Mouse (Mus musculus) heart, embryonic 14.5 days (tissue): ENCODE measurements around the gene Gm884. TPM values are rescaled to one million over a fixed set of nuclear protein-coding genes. Genes with fewer than 3 reads are reported as not detected.
"Not testable (repeated sequence)": the region's sequence is repeated elsewhere in the genome, so short reads cannot be mapped to it uniquely, and the experiment has no call there.

Source experiments
- ATAC-seq: fragments of 200-750 bp; cut with Nextera tagmentation; 2 replicates; pipeline ENCODE4 v1.8.0; 2017; ENCODE audit warnings: low read depth, moderate TSS enrichment; ENCODE audit not compliant: insufficient number of reproducible peaks, insufficient read depth, low FRiP score
- H3K27ac ChIP-seq, 2 experiments: fragments of 200-500 bp in 1 of 2; fragments of 300-500 bp in 1 of 2; sonication (generic) in 1 of 2; replicated peaks in 1 of 2; 2 replicates each; pipeline ENCODE4 v1.5.1; 2012 to 2014; ENCODE audit warnings: low read depth in 2 of 2, low read length in 2 of 2, control low read depth in 1 of 2, mild to moderate bottlenecking in 1 of 2, mixed read lengths in 1 of 2; ENCODE audit not compliant: control insufficient read depth in 1 of 2, insufficient read depth in 1 of 2
- H3K27me3 ChIP-seq: fragments of 300-500 bp; sonication (generic); 2 replicates; pipeline ENCODE4 v1.6.1; 2014; ENCODE audit warnings: mild to moderate bottlenecking, low read length, control low read depth; ENCODE audit not compliant: control insufficient read depth, insufficient read depth
- H3K36me3 ChIP-seq: fragments of 300-500 bp; sonication (generic); 2 replicates; pipeline ENCODE4 v1.6.1; 2014; ENCODE audit warnings: mild to moderate bottlenecking, control low read depth, low read length, mixed read lengths; ENCODE audit not compliant: control insufficient read depth, insufficient read depth
- H3K4me1 ChIP-seq, 2 experiments: fragments of 200-500 bp in 1 of 2; fragments of 300-500 bp in 1 of 2; sonication (generic) in 1 of 2; 2 replicates each; pipeline ENCODE4 v1.6.1; 2012 to 2014; ENCODE audit warnings: low read length in 2 of 2, control low read depth in 1 of 2, mixed read lengths in 1 of 2; ENCODE audit not compliant: control insufficient read depth in 2 of 2, insufficient read depth in 2 of 2
- H3K4me2 ChIP-seq: fragments of 300-500 bp; sonication (generic); 2 replicates; pipeline ENCODE4 v1.6.1; 2014; ENCODE audit warnings: mild to moderate bottlenecking, low read length
- H3K4me3 ChIP-seq, 2 experiments: fragments of 200-500 bp in 1 of 2; fragments of 300-500 bp in 1 of 2; sonication (generic) in 1 of 2; 2 replicates each; pipeline ENCODE4 v1.5.1; 2012 to 2014; ENCODE audit warnings: low read length in 2 of 2, mild to moderate bottlenecking in 2 of 2, control low read depth in 1 of 2, low read depth in 1 of 2, moderate library complexity in 1 of 2; ENCODE audit not compliant: control insufficient read depth in 1 of 2, insufficient read depth in 1 of 2
- H3K9ac ChIP-seq: fragments of 300-500 bp; sonication (generic); 2 replicates; pipeline ENCODE4 v1.6.1; 2014; ENCODE audit warnings: mild to moderate bottlenecking, low read length
- H3K9me3 ChIP-seq: fragments of 300-500 bp; sonication (generic); 2 replicates; pipeline ENCODE4 v1.6.1; 2016; ENCODE audit warnings: low read length, control low read depth; ENCODE audit not compliant: control insufficient read depth
- WGBS: fragments of 180-500 bp; shearing (Covaris S2); extraction: QIAGEN DNeasy Blood & Tissue Kit; methylation state at CpG from one replicate; pipeline ENCODE4 v1.1.7; 2014; 5-methylcytosine and 5-hydroxymethylcytosine counted together
- polyA plus RNA-seq: library from polyadenylated mRNA; unstranded; fragments of >200 nt; fragmentation: Nextera tagmentation; extraction: Ambion mirVana; gene quantifications from 2 replicates; pipeline ENCODE4 v1.2.1, GENCODE M21; 2014

Gm884 gene
- polyA plus RNA-seq, 1 experiment from 2014 or later, result not detected

GRCm38 (mm10) chr11:103634806-103635205, 13.9 kb upstream of the Gm884 start:
- H3K27me3 ChIP-seq, result peaks cover 11% of the 10 kb centered on the region
- H3K36me3 ChIP-seq, result no peaks in the 10 kb centered on the region
- H3K9me3 ChIP-seq, result no peaks in the 10 kb centered on the region
- no peak overlapping the region for H3K27ac ChIP-seq
- H3K4me2 ChIP-seq, result no peak overlapping the region
- no peak overlapping the region for H3K9ac ChIP-seq
- ATAC-seq, result no peak
- 75% methylated on average over 7 of the region's 7 CpGs for WGBS
- no peak overlapping the region for H3K4me3 ChIP-seq
- H3K4me1 ChIP-seq, result no peaks in the 10 kb centered on the region

- Histone ChIP-seq H3K4me3 (no peak overlapping the region), H3K27me3 (no peaks in the 10 kb centered on the region), H3K9me3 (no peaks in the 10 kb centered on the region), H3K36me3 (no peaks in the 10 kb centered on the region), H3K4me1 (no peaks in the 10 kb centered on the region), H3K9ac (no peak overlapping the region), H3K27ac (no peak overlapping the region), H3K4me2 (no peak overlapping the region)
- 71% methylated on average over 23 of the region's 23 CpGs for WGBS
- no peak for ATAC-seq
These were observed 6.5 kb upstream of the Gm884 start for GRCm38 (mm10) chr11:103627453-103627852.

GRCm38 (mm10) chr11:103610772-103611171, 10.2 kb downstream of the Gm884 start:
- Histone ChIP-seq H3K9ac (no peak overlapping the region), H3K4me1 (no peaks in the 10 kb centered on the region), H3K27me3 (no peaks in the 10 kb centered on the region), H3K9me3 (no peaks in the 10 kb centered on the region), H3K36me3 (no peaks in the 10 kb centered on the region), H3K4me3 (no peak overlapping the region), H3K27ac (no peak overlapping the region), H3K4me2 (no peak overlapping the region)
- no peak for ATAC-seq
- WGBS, result 85% methylated on average over 2 of the region's 2 CpGs

- no peak for ATAC-seq
- H3K4me2 ChIP-seq, result no peak overlapping the region
- H3K9me3 ChIP-seq, result no peaks in the 10 kb centered on the region
- 49% methylated on average over 5 of the region's 5 CpGs for WGBS
- no peak overlapping the region for H3K4me3 ChIP-seq
- no peaks in the 10 kb centered on the region for H3K36me3 ChIP-seq
- no peak overlapping the region for H3K9ac ChIP-seq
- no peak overlapping the region for H3K27ac ChIP-seq
- no peaks in the 10 kb centered on the region for H3K27me3 ChIP-seq
- no peaks in the 10 kb centered on the region for H3K4me1 ChIP-seq
These were observed 14.3 kb downstream of the Gm884 start for GRCm38 (mm10) chr11:103606611-103607010.

- Histone ChIP-seq H3K4me1 (no peaks in the 10 kb centered on the region), H3K9me3 (peaks cover 17% of the 10 kb centered on the region), H3K4me2 (no peak overlapping the region), H3K36me3 (no peaks in the 10 kb centered on the region), H3K27ac (no peak overlapping the region), H3K4me3 (no peak overlapping the region), H3K27me3 (no peaks in the 10 kb centered on the region), H3K9ac (no peak overlapping the region)
- ATAC-seq, result no peak
- 84% methylated on average over 11 of the region's 11 CpGs for WGBS
These were observed 42.6 kb downstream of the Gm884 start for GRCm38 (mm10) chr11:103578339-103578738.

GRCm38 (mm10) chr11:103556021-103556420, 64.9 kb downstream of the Gm884 start:
- 69% methylated on average over 2 of the region's 2 CpGs for WGBS
- Histone ChIP-seq H3K27me3 (no peaks in the 10 kb centered on the region), H3K36me3 (no peaks in the 10 kb centered on the region), H3K27ac (no peak overlapping the region), H3K9me3 (no peaks in the 10 kb centered on the region), H3K4me2 (no peak overlapping the region), H3K4me1 (no peaks in the 10 kb centered on the region), H3K9ac (no peak overlapping the region), H3K4me3 (no peak overlapping the region)
- ATAC-seq, result no peak

GRCm38 (mm10) chr11:103534973-103535372, 86.0 kb downstream of the Gm884 start:
- H3K9me3 ChIP-seq, H3K36me3 ChIP-seq, H3K9ac ChIP-seq, H3K27me3 ChIP-seq, H3K4me1 ChIP-seq, H3K27ac ChIP-seq, ATAC-seq, H3K4me2 ChIP-seq, H3K4me3 ChIP-seq: not testable (repeated sequence)
- WGBS, result 35% methylated on average over 1 of the region's 1 CpGs

GRCm38 (mm10) chr11:103512111-103512510, 108.8 kb downstream of the Gm884 start:
- no peak for ATAC-seq
- Histone ChIP-seq H3K27ac (no peak overlapping the region), H3K4me1 (no peaks in the 10 kb centered on the region), H3K9ac (no peak overlapping the region), H3K4me2 (no peak overlapping the region), H3K4me3 (no peak overlapping the region), H3K36me3 (no peaks in the 10 kb centered on the region), H3K27me3 (no peaks in the 10 kb centered on the region), H3K9me3 (peaks cover 4% of the 10 kb centered on the region; the same call in 1 of the 2 replicates)
- WGBS, result 80% methylated on average over 2 of the region's 2 CpGs
